Mouse (Mus musculus) neural tube, embryonic 15.5 days (tissue): ENCODE data around the gene Sgpp1. TPM values are rescaled to one million over a fixed set of nuclear protein-coding genes. Genes with fewer than 3 reads are reported as not detected.
"Not testable (repeated sequence)": the region's sequence is repeated elsewhere in the genome, so short reads cannot be mapped to it uniquely, and the experiment has no call there.

Experiments
- ATAC-seq: fragments of 200-750 bp; cut with Nextera tagmentation; 2 replicates; pipeline ENCODE4 v1.8.0; 2017; ENCODE audit warnings: mild to moderate bottlenecking, moderate TSS enrichment, moderate library complexity; ENCODE audit not compliant: low FRiP score
- H3K27ac ChIP-seq: fragments of 300-500 bp; sonication (generic); replicated peaks from 2 replicates; pipeline ENCODE4 v1.5.1; 2015; ENCODE audit warnings: mild to moderate bottlenecking, inconsistent platforms
- H3K27me3 ChIP-seq: fragments of 300-500 bp; sonication (generic); replicated peaks from 2 replicates; pipeline ENCODE4 v1.6.1; 2015; ENCODE audit warnings: inconsistent platforms
- H3K36me3 ChIP-seq: fragments of 300-500 bp; sonication (generic); 2 replicates; pipeline ENCODE4 v1.6.1; 2015; ENCODE audit warnings: inconsistent platforms
- H3K4me1 ChIP-seq: fragments of 300-500 bp; sonication (generic); 2 replicates; pipeline ENCODE4 v1.6.1; 2015; ENCODE audit warnings: inconsistent platforms
- H3K4me2 ChIP-seq: fragments of 300-500 bp; sonication (generic); 2 replicates; pipeline ENCODE4 v1.6.1; 2015; ENCODE audit warnings: inconsistent platforms, mild to moderate bottlenecking, moderate library complexity
- H3K4me3 ChIP-seq: fragments of 300-500 bp; sonication (generic); replicated peaks from 2 replicates; pipeline ENCODE4 v1.5.1; 2015; ENCODE audit warnings: mild to moderate bottlenecking, inconsistent platforms
- H3K9ac ChIP-seq: fragments of 300-500 bp; sonication (generic); replicated peaks from 2 replicates; pipeline ENCODE4 v1.6.1; 2015; ENCODE audit warnings: mild to moderate bottlenecking, inconsistent platforms
- H3K9me3 ChIP-seq: fragments of 300-500 bp; sonication (generic); replicated peaks from 2 replicates; pipeline ENCODE4 v1.6.1; 2016; ENCODE audit warnings: inconsistent platforms
- WGBS: fragments of 180-500 bp; shearing (Covaris S2); methylation state at CpG from one replicate; pipeline ENCODE4 v1.1.7; 2015; ENCODE audit warnings: mixed read lengths; 5-methylcytosine and 5-hydroxymethylcytosine counted together
- polyA plus RNA-seq: library from polyadenylated mRNA; unstranded; fragments of >200 nt; fragmentation: Nextera tagmentation; extraction: Ambion mirVana; gene quantifications from 2 replicates; pipeline ENCODE4 v1.2.1, GENCODE M21; 2015

Sgpp1 gene
- polyA plus RNA-seq, 1 experiment from 2014 or later: 11.6 TPM

- Histone ChIP-seq H3K4me2 (no peak overlapping the region), H3K4me1 (peaks cover 26% of the 10 kb centered on the region), H3K9me3 (no peaks in the 10 kb centered on the region), H3K27ac (no peak overlapping the region), H3K36me3 (no peaks in the 10 kb centered on the region), H3K4me3 (no peak overlapping the region), H3K27me3 (no peaks in the 10 kb centered on the region), H3K9ac (no peak overlapping the region)
- 71% methylated on average over 4 of the region's 4 CpGs for WGBS
- no peak for ATAC-seq
Measured at GRCm38 (mm10) chr12:75730458-75730857, 5.1 kb downstream of the Sgpp1 start.

GRCm38 (mm10) chr12:75729876-75730275 lies 5.7 kb downstream of the Sgpp1 start:
- Histone ChIP-seq H3K9ac (no peak overlapping the region), H3K9me3 (no peaks in the 10 kb centered on the region), H3K27me3 (no peaks in the 10 kb centered on the region), H3K4me3 (no peak overlapping the region), H3K4me2 (no peak overlapping the region), H3K36me3 (no peaks in the 10 kb centered on the region), H3K27ac (no peak overlapping the region), H3K4me1 (peaks cover 26% of the 10 kb centered on the region)
- no peak for ATAC-seq
- WGBS: 49% methylated on average over 1 of the region's 1 CpGs

GRCm38 (mm10) chr12:75727333-75728125 lies 8.0 kb downstream of the Sgpp1 start:
- Histone ChIP-seq H3K27ac (no peak overlapping the region), H3K4me2 (no peak overlapping the region), H3K4me1 (peaks cover 6% of the 10 kb centered on the region), H3K9ac (no peak overlapping the region), H3K36me3 (no peaks in the 10 kb centered on the region), H3K9me3 (no peaks in the 10 kb centered on the region), H3K27me3 (no peaks in the 10 kb centered on the region), H3K4me3 (no peak overlapping the region)
- no peak for ATAC-seq
- WGBS: 94% methylated on average over 15 of the region's 15 CpGs

- H3K27me3 ChIP-seq: no peaks in the 10 kb centered on the region
- H3K27ac ChIP-seq: no peak overlapping the region
- 66% methylated on average over 8 of the region's 8 CpGs for WGBS
- H3K9ac ChIP-seq: no peak overlapping the region
- H3K36me3 ChIP-seq: no peaks in the 10 kb centered on the region
- H3K4me3 ChIP-seq: no peak overlapping the region
- no peaks in the 10 kb centered on the region for H3K9me3 ChIP-seq
- H3K4me1 ChIP-seq: no peaks in the 10 kb centered on the region
- H3K4me2 ChIP-seq: no peak overlapping the region
- ATAC-seq: no peak
Measured at GRCm38 (mm10) chr12:75726349-75726861, 9.1 kb downstream of the Sgpp1 start.

GRCm38 (mm10) chr12:75724621-75725324 lies 10.8 kb downstream of the Sgpp1 start:
- Histone ChIP-seq H3K27me3 (no peaks in the 10 kb centered on the region), H3K4me3 (no peak overlapping the region), H3K9ac (no peak overlapping the region), H3K9me3 (no peaks in the 10 kb centered on the region), H3K27ac (no peak overlapping the region), H3K4me2 (no peak overlapping the region), H3K4me1 (no peaks in the 10 kb centered on the region), H3K36me3 (no peaks in the 10 kb centered on the region; the same call in 1 of the 2 replicates)
- 91% methylated on average over 14 of the region's 14 CpGs for WGBS
- no peak for ATAC-seq

GRCm38 (mm10) chr12:75723839-75724463 lies 11.6 kb downstream of the Sgpp1 start:
- Histone ChIP-seq H3K4me3 (no peak overlapping the region), H3K36me3 (peaks cover 4% of the 10 kb centered on the region; the same call in 1 of the 2 replicates), H3K9me3 (no peaks in the 10 kb centered on the region), H3K4me1 (no peaks in the 10 kb centered on the region), H3K4me2 (no peak overlapping the region), H3K27me3 (no peaks in the 10 kb centered on the region), H3K27ac (no peak overlapping the region), H3K9ac (no peak overlapping the region)
- 89% methylated on average over 11 of the region's 11 CpGs for WGBS
- ATAC-seq: no peak

GRCm38 (mm10) chr12:75721941-75722340 lies 13.6 kb downstream of the Sgpp1 start:
- Histone ChIP-seq H3K4me1 (no peaks in the 10 kb centered on the region), H3K9ac (no peak overlapping the region), H3K9me3 (no peaks in the 10 kb centered on the region), H3K27me3 (no peaks in the 10 kb centered on the region), H3K36me3 (peaks cover 4% of the 10 kb centered on the region; the same call in 1 of the 2 replicates), H3K4me2 (no peak overlapping the region), H3K27ac (no peak overlapping the region), H3K4me3 (no peak overlapping the region)
- WGBS: 11% methylated on average over 4 of the region's 4 CpGs
- ATAC-seq: no peak

- H3K9ac ChIP-seq: no peak overlapping the region
- ATAC-seq: no peak
- no peak overlapping the region for H3K4me3 ChIP-seq
- H3K9me3 ChIP-seq: no peaks in the 10 kb centered on the region
- no peak overlapping the region for H3K4me2 ChIP-seq
- H3K27ac ChIP-seq: no peak overlapping the region
- no peaks in the 10 kb centered on the region for H3K4me1 ChIP-seq
- H3K27me3 ChIP-seq: no peaks in the 10 kb centered on the region
- 81% methylated on average over 9 of the region's 9 CpGs for WGBS
- peaks cover 8% of the 10 kb centered on the region for H3K36me3 ChIP-seq
Measured at GRCm38 (mm10) chr12:75721006-75721405, 14.5 kb downstream of the Sgpp1 start.

- peaks cover 5% of the 10 kb centered on the region for H3K36me3 ChIP-seq
- no peaks in the 10 kb centered on the region for H3K4me1 ChIP-seq
- 88% methylated on average over 9 of the region's 9 CpGs for WGBS
- H3K9me3 ChIP-seq: no peaks in the 10 kb centered on the region
- H3K27me3 ChIP-seq: no peaks in the 10 kb centered on the region
- no peak for ATAC-seq
- no peak overlapping the region for H3K9ac ChIP-seq
- H3K4me2 ChIP-seq: no peak overlapping the region
- no peak overlapping the region for H3K4me3 ChIP-seq
- no peak overlapping the region for H3K27ac ChIP-seq
Measured at GRCm38 (mm10) chr12:75713596-75713995, 21.9 kb downstream of the Sgpp1 start.

GRCm38 (mm10) chr12:75712905-75713304 lies 22.6 kb downstream of the Sgpp1 start:
- H3K4me1 ChIP-seq, H3K27ac ChIP-seq, H3K9me3 ChIP-seq, H3K36me3 ChIP-seq, ATAC-seq, H3K27me3 ChIP-seq, H3K4me3 ChIP-seq, H3K9ac ChIP-seq, H3K4me2 ChIP-seq: not testable (repeated sequence)
- WGBS: 92% methylated on average over 7 of the region's 7 CpGs

GRCm38 (mm10) chr12:75710596-75711376 lies 24.7 kb downstream of the Sgpp1 start:
- no peak overlapping the region for H3K27ac ChIP-seq
- no peaks in the 10 kb centered on the region for H3K9me3 ChIP-seq
- no peak overlapping the region for H3K9ac ChIP-seq
- no peaks in the 10 kb centered on the region for H3K4me1 ChIP-seq
- no peaks in the 10 kb centered on the region; the same call in 1 of the 2 replicates for H3K36me3 ChIP-seq
- 91% methylated on average over 9 of the region's 9 CpGs for WGBS
- H3K27me3 ChIP-seq: no peaks in the 10 kb centered on the region
- no peak for ATAC-seq
- no peak overlapping the region for H3K4me3 ChIP-seq
- H3K4me2 ChIP-seq: no peak overlapping the region
